Mouse (Mus musculus): ENCODE measurements at regions not wholly inside any gene's neighbourhood (a gene's known extent, or its start where the extent isn't known, plus 50 kb on each side); places are given as distances from the start of the nearest gene placed in this dataset.
A peak's percentile ranks its signal among the peaks of the same experiment; 100 is the strongest.

- no peaks in the 10 kb centered on the region for H3K9me3 ChIP-seq (ENCODE audit: low read length)
- no peaks in the 10 kb centered on the region for H3K36me3 ChIP-seq (ENCODE audit: insufficient read depth, low read length)
- H3K4me1 ChIP-seq (replicated peaks; ENCODE audit: low read depth, low read length): no peaks in the 10 kb centered on the region
- H3K27me3 ChIP-seq (ENCODE audit: insufficient read depth, low read length): no peaks in the 10 kb centered on the region
- no peak for TF ChIP-seq CTCF (conservative IDR thresholded peaks at IDR 0.05; ENCODE audit: low read length)
- TF ChIP-seq NANOG (IDR thresholded peaks at IDR 0.05; ENCODE audit: borderline replicate concordance, low read length): no peak
- no peak for TF ChIP-seq POU5F1 (IDR thresholded peaks at IDR 0.05; ENCODE audit: borderline replicate concordance, low read length)
- no peak overlapping the region for H3K4me3 ChIP-seq (replicated peaks; ENCODE audit: low read length)
Observed at GRCm38 (mm10) chr3:66660555-66660954, 320.6 kb upstream of the Rsrc1 start.

- Histone ChIP-seq H3K27me3 (ENCODE audit: insufficient read depth, low read length) (no peaks in the 10 kb centered on the region), H3K36me3 (ENCODE audit: insufficient read depth, low read length) (no peaks in the 10 kb centered on the region)
- no peak for TF ChIP-seq CTCF (conservative IDR thresholded peaks at IDR 0.05; ENCODE audit: low read length)
- TF ChIP-seq POU5F1 (IDR thresholded peaks at IDR 0.05; ENCODE audit: borderline replicate concordance, low read length): no peak
- no peak for TF ChIP-seq NANOG (IDR thresholded peaks at IDR 0.05; ENCODE audit: borderline replicate concordance, low read length)
Observed at GRCm38 (mm10) chr3:66661826-66662618, 319.2 kb upstream of the Rsrc1 start.

GRCm38 (mm10) chr3:66683589-66684286 is 297.5 kb upstream of the Rsrc1 start:
- H3K4me3 ChIP-seq (replicated peaks; ENCODE audit: low read length): no peak overlapping the region
- H3K9me3 ChIP-seq (ENCODE audit: low read length): peaks cover 7% of the 10 kb centered on the region; the same call in 1 of the 2 replicates
- TF ChIP-seq POU5F1 (IDR thresholded peaks at IDR 0.05; ENCODE audit: borderline replicate concordance, low read length) (no peak), NANOG (IDR thresholded peaks at IDR 0.05; ENCODE audit: borderline replicate concordance, low read length) (no peak), CTCF (conservative IDR thresholded peaks at IDR 0.05; ENCODE audit: low read length) (no peak)
- H3K36me3 ChIP-seq (ENCODE audit: insufficient read depth, low read length): no peaks in the 10 kb centered on the region
- no peaks in the 10 kb centered on the region for H3K4me1 ChIP-seq (replicated peaks; ENCODE audit: low read depth, low read length)
- H3K27me3 ChIP-seq (ENCODE audit: insufficient read depth, low read length): no peaks in the 10 kb centered on the region

More at GRCm38 (mm10) chr3:66661826-66662618, 319.2 kb upstream of the Rsrc1 start:
- no peak overlapping the region for H3K4me3 ChIP-seq (replicated peaks; ENCODE audit: low read length)
- H3K4me1 ChIP-seq (replicated peaks; ENCODE audit: low read depth, low read length): no peaks in the 10 kb centered on the region
- no peaks in the 10 kb centered on the region for H3K9me3 ChIP-seq (ENCODE audit: low read length)

- Histone ChIP-seq H3K4me3 (replicated peaks; ENCODE audit: low read length) (no peak overlapping the region), H3K36me3 (ENCODE audit: insufficient read depth, low read length) (no peaks in the 10 kb centered on the region), H3K9me3 (ENCODE audit: low read length) (peaks cover 7% of the 10 kb centered on the region; the same call in 1 of the 2 replicates), H3K4me1 (replicated peaks; ENCODE audit: low read depth, low read length) (no peaks in the 10 kb centered on the region), H3K27me3 (ENCODE audit: insufficient read depth, low read length) (no peaks in the 10 kb centered on the region)
- no peak for TF ChIP-seq CTCF (conservative IDR thresholded peaks at IDR 0.05; ENCODE audit: low read length)
- no peak for TF ChIP-seq POU5F1 (IDR thresholded peaks at IDR 0.05; ENCODE audit: borderline replicate concordance, low read length)
- no peak for TF ChIP-seq NANOG (IDR thresholded peaks at IDR 0.05; ENCODE audit: borderline replicate concordance, low read length)
Observed at GRCm38 (mm10) chr3:66684287-66684903, 296.8 kb upstream of the Rsrc1 start.

- Histone ChIP-seq H3K4me1 (replicated peaks; ENCODE audit: low read depth, low read length) (no peaks in the 10 kb centered on the region), H3K36me3 (ENCODE audit: insufficient read depth, low read length) (no peaks in the 10 kb centered on the region), H3K9me3 (ENCODE audit: low read length) (peaks cover 7% of the 10 kb centered on the region; the same call in 1 of the 2 replicates), H3K27me3 (ENCODE audit: insufficient read depth, low read length) (no peaks in the 10 kb centered on the region), H3K4me3 (replicated peaks; ENCODE audit: low read length) (no peak overlapping the region)
- no peak for TF ChIP-seq CTCF (conservative IDR thresholded peaks at IDR 0.05; ENCODE audit: low read length)
Observed at GRCm38 (mm10) chr3:66685136-66685535, 296.1 kb upstream of the Rsrc1 start.

- TF ChIP-seq NANOG (IDR thresholded peaks at IDR 0.05; ENCODE audit: borderline replicate concordance, low read length): peak; percentile 87
- TF ChIP-seq POU5F1 (IDR thresholded peaks at IDR 0.05; ENCODE audit: borderline replicate concordance, low read length): peak; percentile 93
- no peak for TF ChIP-seq CTCF (conservative IDR thresholded peaks at IDR 0.05; ENCODE audit: low read length)
- H3K36me3 ChIP-seq (ENCODE audit: insufficient read depth, low read length): no peaks in the 10 kb centered on the region
- no peaks in the 10 kb centered on the region for H3K27me3 ChIP-seq (ENCODE audit: insufficient read depth, low read length)
- no peaks in the 10 kb centered on the region for H3K4me1 ChIP-seq (replicated peaks; ENCODE audit: low read depth, low read length)
- peaks cover 7% of the 10 kb centered on the region; the same call in 1 of the 2 replicates for H3K9me3 ChIP-seq (ENCODE audit: low read length)
- no peak overlapping the region for H3K4me3 ChIP-seq (replicated peaks; ENCODE audit: low read length)
Observed at GRCm38 (mm10) chr3:66687126-66687525, 294.1 kb upstream of the Rsrc1 start.

- TF ChIP-seq NANOG (IDR thresholded peaks at IDR 0.05; ENCODE audit: borderline replicate concordance, low read length): no peak
- no peak for TF ChIP-seq POU5F1 (IDR thresholded peaks at IDR 0.05; ENCODE audit: borderline replicate concordance, low read length)
- no peak for TF ChIP-seq CTCF (conservative IDR thresholded peaks at IDR 0.05; ENCODE audit: low read length)
- Histone ChIP-seq H3K4me1 (replicated peaks; ENCODE audit: low read depth, low read length) (no peaks in the 10 kb centered on the region), H3K4me3 (replicated peaks; ENCODE audit: low read length) (no peak overlapping the region), H3K36me3 (ENCODE audit: insufficient read depth, low read length) (no peaks in the 10 kb centered on the region), H3K27me3 (ENCODE audit: insufficient read depth, low read length) (no peaks in the 10 kb centered on the region), H3K9me3 (ENCODE audit: low read length) (peaks cover 7% of the 10 kb centered on the region; the same call in 1 of the 2 replicates)
Observed at GRCm38 (mm10) chr3:66690906-66691522, 290.2 kb upstream of the Rsrc1 start.

- no peaks in the 10 kb centered on the region for H3K36me3 ChIP-seq (ENCODE audit: insufficient read depth, low read length)
- H3K4me1 ChIP-seq (replicated peaks; ENCODE audit: low read depth, low read length): no peaks in the 10 kb centered on the region
- no peak for TF ChIP-seq POU5F1 (IDR thresholded peaks at IDR 0.05; ENCODE audit: borderline replicate concordance, low read length)
- no peak for TF ChIP-seq NANOG (IDR thresholded peaks at IDR 0.05; ENCODE audit: borderline replicate concordance, low read length)
- no peak for TF ChIP-seq CTCF (conservative IDR thresholded peaks at IDR 0.05; ENCODE audit: low read length)
- H3K4me3 ChIP-seq (replicated peaks; ENCODE audit: low read length): no peak overlapping the region
- no peaks in the 10 kb centered on the region for H3K9me3 ChIP-seq (ENCODE audit: low read length)
- H3K27me3 ChIP-seq (ENCODE audit: insufficient read depth, low read length): no peaks in the 10 kb centered on the region
Observed at GRCm38 (mm10) chr3:66695125-66695524, 286.1 kb upstream of the Rsrc1 start.
